Mouse (Mus musculus) intestine, embryonic 15.5 days (tissue): ENCODE data around the gene Fli1. TPM values are rescaled to one million over a fixed set of nuclear protein-coding genes. Genes with fewer than 3 reads are reported as not detected.

ENCODE experiments used
- ATAC-seq: fragments of 200-750 bp; cut with Nextera tagmentation; 2 replicates; pipeline ENCODE4 v1.8.0; 2017; ENCODE audit warnings: moderate TSS enrichment, moderate library complexity
- H3K27ac ChIP-seq: fragments of 300-500 bp; sonication (generic); 2 replicates; pipeline ENCODE4 v1.5.1; 2015; ENCODE audit warnings: mild to moderate bottlenecking, inconsistent platforms
- H3K27me3 ChIP-seq: fragments of 300-500 bp; sonication (generic); replicated peaks from 2 replicates; pipeline ENCODE4 v1.6.1; 2015; ENCODE audit warnings: inconsistent platforms
- H3K36me3 ChIP-seq: fragments of 300-500 bp; sonication (generic); 2 replicates; pipeline ENCODE4 v1.6.1; 2015; ENCODE audit warnings: inconsistent platforms
- H3K4me1 ChIP-seq: fragments of 300-500 bp; sonication (generic); replicated peaks from 2 replicates; pipeline ENCODE4 v1.6.1; 2015; ENCODE audit warnings: inconsistent platforms
- H3K4me2 ChIP-seq: fragments of 300-500 bp; sonication (generic); replicated peaks from 2 replicates; pipeline ENCODE4 v1.6.1; 2015; ENCODE audit warnings: mild to moderate bottlenecking, inconsistent platforms
- H3K4me3 ChIP-seq: fragments of 300-500 bp; sonication (generic); replicated peaks from 2 replicates; pipeline ENCODE4 v1.5.1; 2015; ENCODE audit warnings: inconsistent platforms
- H3K9ac ChIP-seq: fragments of 300-500 bp; sonication (generic); 2 replicates; pipeline ENCODE4 v1.6.1; 2015; ENCODE audit warnings: inconsistent platforms
- H3K9me3 ChIP-seq: fragments of 300-500 bp; sonication (generic); 2 replicates; pipeline ENCODE4 v1.6.1; 2016; ENCODE audit warnings: inconsistent platforms
- WGBS: fragments of 180-500 bp; shearing (Covaris S2); methylation state at CpG from one replicate; pipeline ENCODE4 v1.1.7; 2015; 5-methylcytosine and 5-hydroxymethylcytosine counted together
- polyA plus RNA-seq: library from polyadenylated mRNA; unstranded; fragments of >200 nt; fragmentation: Nextera tagmentation; extraction: Ambion mirVana; gene quantifications from 2 replicates; pipeline ENCODE4 v1.2.1, GENCODE M21; 2015

The Fli1 gene
- polyA plus RNA-seq, 1 experiment from 2014 or later: 14.4 TPM

GRCm38 (mm10) chr9:32489315-32489714 lies 53.3 kb downstream of the Fli1 start:
- H3K27me3 ChIP-seq: no peaks in the 10 kb centered on the region
- no peak overlapping the region for H3K27ac ChIP-seq
- ATAC-seq: no peak
- no peaks in the 10 kb centered on the region for H3K36me3 ChIP-seq
- H3K4me2 ChIP-seq: no peak overlapping the region
- H3K4me1 ChIP-seq: no peaks in the 10 kb centered on the region
- no peak overlapping the region for H3K4me3 ChIP-seq
- WGBS: 56% methylated on average over 4 of the region's 4 CpGs
- no peaks in the 10 kb centered on the region for H3K9me3 ChIP-seq
- no peak overlapping the region for H3K9ac ChIP-seq

GRCm38 (mm10) chr9:32488627-32489026 lies 54.0 kb downstream of the Fli1 start:
- no peaks in the 10 kb centered on the region for H3K4me1 ChIP-seq
- no peaks in the 10 kb centered on the region for H3K27me3 ChIP-seq
- no peak overlapping the region for H3K27ac ChIP-seq
- H3K36me3 ChIP-seq: no peaks in the 10 kb centered on the region
- no peak overlapping the region for H3K4me2 ChIP-seq
- H3K4me3 ChIP-seq: no peak overlapping the region
- no peak for ATAC-seq
- no peak overlapping the region for H3K9ac ChIP-seq
- no peaks in the 10 kb centered on the region for H3K9me3 ChIP-seq

GRCm38 (mm10) chr9:32487823-32488222 lies 54.8 kb downstream of the Fli1 start:
- Histone ChIP-seq H3K4me3 (no peak overlapping the region), H3K27ac (no peak overlapping the region), H3K9ac (no peak overlapping the region), H3K36me3 (no peaks in the 10 kb centered on the region), H3K4me1 (no peaks in the 10 kb centered on the region), H3K9me3 (no peaks in the 10 kb centered on the region), H3K4me2 (no peak overlapping the region), H3K27me3 (no peaks in the 10 kb centered on the region)
- 83% methylated on average over 5 of the region's 5 CpGs for WGBS
- ATAC-seq: no peak

GRCm38 (mm10) chr9:32487401-32487800 lies 55.3 kb downstream of the Fli1 start:
- Histone ChIP-seq H3K9ac (no peak overlapping the region), H3K27ac (no peak overlapping the region), H3K27me3 (no peaks in the 10 kb centered on the region), H3K36me3 (no peaks in the 10 kb centered on the region), H3K4me3 (no peak overlapping the region), H3K9me3 (no peaks in the 10 kb centered on the region), H3K4me1 (no peaks in the 10 kb centered on the region), H3K4me2 (no peak overlapping the region)
- no peak for ATAC-seq
- 86% methylated on average over 4 of the region's 4 CpGs for WGBS

GRCm38 (mm10) chr9:32480418-32480817 lies 62.2 kb downstream of the Fli1 start:
- H3K4me3 ChIP-seq: no peak overlapping the region
- ATAC-seq: no peak

GRCm38 (mm10) chr9:32478799-32479198 lies 63.9 kb downstream of the Fli1 start:
- H3K4me3 ChIP-seq: no peak overlapping the region
- 54% methylated on average over 3 of the region's 3 CpGs for WGBS
- H3K27me3 ChIP-seq: no peaks in the 10 kb centered on the region
- H3K4me1 ChIP-seq: peaks cover 5% of the 10 kb centered on the region; the same call in 1 of the 2 replicates
- H3K9ac ChIP-seq: no peak overlapping the region
- no peak for ATAC-seq
- H3K36me3 ChIP-seq: no peaks in the 10 kb centered on the region
- H3K9me3 ChIP-seq: no peaks in the 10 kb centered on the region
- H3K4me2 ChIP-seq: no peak overlapping the region
- H3K27ac ChIP-seq: no peak overlapping the region

More at GRCm38 (mm10) chr9:32480418-32480817, 62.2 kb downstream of the Fli1 start:
- Histone ChIP-seq H3K4me2 (no peak overlapping the region), H3K27me3 (no peaks in the 10 kb centered on the region), H3K9me3 (no peaks in the 10 kb centered on the region), H3K36me3 (no peaks in the 10 kb centered on the region), H3K27ac (no peak overlapping the region), H3K4me1 (peaks cover 5% of the 10 kb centered on the region; the same call in 1 of the 2 replicates), H3K9ac (no peak overlapping the region)
- 88% methylated on average over 5 of the region's 5 CpGs for WGBS

GRCm38 (mm10) chr9:32478087-32478486 lies 64.6 kb downstream of the Fli1 start:
- Histone ChIP-seq H3K4me2 (no peak overlapping the region), H3K4me3 (no peak overlapping the region), H3K27ac (no peak overlapping the region), H3K27me3 (no peaks in the 10 kb centered on the region), H3K9ac (no peak overlapping the region), H3K36me3 (no peaks in the 10 kb centered on the region), H3K9me3 (no peaks in the 10 kb centered on the region), H3K4me1 (peaks cover 5% of the 10 kb centered on the region; the same call in 1 of the 2 replicates)
- no peak for ATAC-seq
- 16% methylated on average over 2 of the region's 2 CpGs for WGBS

- no peak overlapping the region for H3K9ac ChIP-seq
- ATAC-seq: no peak
- H3K9me3 ChIP-seq: no peaks in the 10 kb centered on the region
- peaks cover 5% of the 10 kb centered on the region; the same call in 1 of the 2 replicates for H3K4me1 ChIP-seq
- no peaks in the 10 kb centered on the region for H3K36me3 ChIP-seq
- no peak overlapping the region for H3K4me3 ChIP-seq
- WGBS: 92% methylated on average over 10 of the region's 10 CpGs
- H3K27ac ChIP-seq: no peak overlapping the region
- H3K4me2 ChIP-seq: no peak overlapping the region
- H3K27me3 ChIP-seq: no peaks in the 10 kb centered on the region
Observed at GRCm38 (mm10) chr9:32476604-32477003, 66.1 kb downstream of the Fli1 start.

- Histone ChIP-seq H3K4me1 (peaks cover 5% of the 10 kb centered on the region; the same call in 1 of the 2 replicates), H3K27ac (no peak overlapping the region), H3K36me3 (no peaks in the 10 kb centered on the region), H3K27me3 (no peaks in the 10 kb centered on the region), H3K9me3 (no peaks in the 10 kb centered on the region), H3K9ac (no peak overlapping the region), H3K4me3 (no peak overlapping the region), H3K4me2 (no peak overlapping the region)
- ATAC-seq: no peak
- WGBS: 71% methylated on average over 10 of the region's 10 CpGs
Observed at GRCm38 (mm10) chr9:32474621-32475390, 67.9 kb downstream of the Fli1 start.

- Histone ChIP-seq H3K9me3 (no peaks in the 10 kb centered on the region), H3K9ac (no peak overlapping the region), H3K36me3 (no peaks in the 10 kb centered on the region), H3K4me1 (0 out of 2 replicates have a peak, but pooled peaks cover 4% of the 10 kb centered on the region), H3K27ac (no peak overlapping the region), H3K27me3 (no peaks in the 10 kb centered on the region), H3K4me3 (no peak overlapping the region), H3K4me2 (no peak overlapping the region)
- 80% methylated on average over 3 of the region's 3 CpGs for WGBS
- ATAC-seq: no peak
Observed at GRCm38 (mm10) chr9:32472346-32472745, 70.3 kb downstream of the Fli1 start.

GRCm38 (mm10) chr9:32469123-32469751 lies 73.4 kb downstream of the Fli1 start:
- WGBS: 82% methylated on average over 8 of the region's 8 CpGs

GRCm38 (mm10) chr9:32468313-32468712 lies 74.3 kb downstream of the Fli1 start:
- Histone ChIP-seq H3K27me3 (no peaks in the 10 kb centered on the region), H3K9me3 (no peaks in the 10 kb centered on the region), H3K27ac (no peak overlapping the region), H3K4me3 (no peak overlapping the region), H3K9ac (no peak overlapping the region), H3K36me3 (no peaks in the 10 kb centered on the region), H3K4me2 (no peak overlapping the region), H3K4me1 (0 out of 2 replicates have a peak, but pooled peaks cover 4% of the 10 kb centered on the region)
- 70% methylated on average over 1 of the region's 1 CpGs for WGBS
- ATAC-seq: no peak

More at GRCm38 (mm10) chr9:32469123-32469751, 73.4 kb downstream of the Fli1 start:
- Histone ChIP-seq H3K27me3 (no peaks in the 10 kb centered on the region), H3K4me3 (no peak overlapping the region), H3K36me3 (no peaks in the 10 kb centered on the region), H3K9me3 (no peaks in the 10 kb centered on the region), H3K4me1 (0 out of 2 replicates have a peak, but pooled peaks cover 4% of the 10 kb centered on the region), H3K9ac (no peak overlapping the region), H3K4me2 (no peak overlapping the region), H3K27ac (no peak overlapping the region)
- no peak for ATAC-seq
